Mouse (Mus musculus) stomach, embryonic 16.5 days (tissue): ENCODE measurements at regions not wholly inside any gene's neighbourhood (a gene's known extent, or its start where the extent isn't known, plus 50 kb on each side); places are given as distances from the start of the nearest gene placed in this dataset. TPM values are rescaled to one million over a fixed set of nuclear protein-coding genes. Genes with fewer than 3 reads are reported as not detected.

Experiments
- microRNA-seq: library from miRNA; unstranded; fragments of <30 nt; microRNA quantifications from one replicate; pipeline ENCODE4, GENCODE M21; 2016

Small RNA genes lying in the stretch of these regions (microRNA-seq; reads per million reads assigned to microRNA genes)
- gene Gm27392 = not detected
